ENCODE assay signal across 26 mouse cellular contexts in the genomic region with DNA sequence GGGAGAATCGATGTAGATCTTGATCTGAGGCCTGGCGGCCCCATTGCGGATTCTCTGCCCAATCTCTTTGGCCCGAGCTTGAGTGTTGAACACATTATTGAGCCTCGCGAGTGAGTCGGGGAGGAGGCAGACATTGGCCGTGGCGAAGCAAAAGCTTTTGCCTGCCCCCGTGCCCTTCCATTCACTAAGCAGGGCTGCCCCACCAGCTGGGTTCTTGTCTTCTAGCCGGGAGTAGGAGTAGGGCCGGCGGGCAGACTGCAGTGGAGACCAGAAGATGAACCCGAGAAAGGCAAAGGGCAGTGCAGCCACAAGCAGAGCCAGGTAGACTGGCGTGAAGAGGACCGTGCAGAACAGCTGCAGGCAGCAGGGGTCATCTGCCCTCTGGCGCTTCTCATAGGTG. TPM values are rescaled to one million over a fixed set of nuclear protein-coding genes. Genes with fewer than 3 reads are reported as not detected.
DNase-seq lines count a peak whose midpoint lies in the region; TF ChIP-seq lines count a peak whose summit lies in the region.
"Had no signal": no experiment of that assay in that cellular context is flagged by ENCODE, and none has a peak within 500 bp of the region (broad histone marks: within the 10 kb centered on the region; RNA-seq: fewer than 3 reads in every experiment).

No protein-coding gene starts in this region.

- H3K9ac ChIP-seq in ES-Bruce4 (ENCODE audit: low read depth, poor library complexity, severe bottlenecking) = no peak overlapping the region
- H3K9ac ChIP-seq: embryonic facial prominence, embryonic 12.5 days; embryonic facial prominence, embryonic 15.5 days; forebrain, postnatal 0 days; heart, embryonic 12.5 days; heart, embryonic 15.5 days; hindbrain, embryonic 13.5 days had no signal

- TF ChIP-seq CTCF in layer of hippocampus, adult 2 months (conservative IDR thresholded peaks at IDR 0.05) = no peak
- no peak for TF ChIP-seq CTCF in ES-Bruce4 (IDR thresholded peaks at IDR 0.05; ENCODE audit: low read depth, low read length)

- H3K9me3 ChIP-seq in ES-Bruce4 (replicated peaks; ENCODE audit: control insufficient read depth, insufficient read depth, low read length, poor library complexity, severe bottlenecking) = no peaks in the 10 kb centered on the region
- no peaks in the 10 kb centered on the region for H3K9me3 ChIP-seq in embryonic facial prominence, embryonic 10.5 days
- H3K9me3 ChIP-seq: embryonic facial prominence, embryonic 12.5 days; embryonic facial prominence, embryonic 15.5 days; G1E; heart, embryonic 12.5 days; heart, embryonic 15.5 days; hindbrain, embryonic 13.5 days had no signal

- peak overlapping the region; percentile 61; the same call in 1 of the 2 replicates for H3K27ac ChIP-seq in layer of hippocampus, adult 2 months
- H3K27ac ChIP-seq in ES-Bruce4 (ENCODE audit: insufficient read depth, low read length) = no peak overlapping the region
- H3K27ac ChIP-seq in embryonic facial prominence, embryonic 10.5 days (replicated peaks) = 0 out of 2 replicates have a peak overlapping the region, but pooled peaks have one; percentile 12
- H3K27ac ChIP-seq: embryonic facial prominence, embryonic 12.5 days; embryonic facial prominence, embryonic 15.5 days; heart, adult 2 months; heart, embryonic 15.5 days; hindbrain, embryonic 13.5 days had no signal

- no peaks in the 10 kb centered on the region for H3K27me3 ChIP-seq in ES-Bruce4 (ENCODE audit: control insufficient read depth, insufficient read depth, low read length, poor library complexity, severe bottlenecking)
- no peaks in the 10 kb centered on the region for H3K27me3 ChIP-seq in embryonic facial prominence, embryonic 10.5 days (replicated peaks; ENCODE audit: low read depth, poor library complexity, severe bottlenecking)
- H3K27me3 ChIP-seq: CH12.LX; embryonic facial prominence, embryonic 12.5 days; embryonic facial prominence, embryonic 15.5 days; heart, embryonic 15.5 days; hindbrain, embryonic 13.5 days had no signal

- WGBS in embryonic facial prominence, embryonic 10.5 days = 87% methylated on average over 17 of the region's 17 CpGs

- no peak overlapping the region for H3K4me3 ChIP-seq in layer of hippocampus, adult 2 months
- peak overlapping the region; percentile 5; the same call in 1 of the 2 replicates for H3K4me3 ChIP-seq in ES-Bruce4 (ENCODE audit: low read depth, low read length)
- H3K4me3 ChIP-seq in embryonic facial prominence, embryonic 10.5 days = no peak overlapping the region
- H3K4me3 ChIP-seq: embryonic facial prominence, embryonic 12.5 days; embryonic facial prominence, embryonic 15.5 days; heart, adult 2 months; heart, embryonic 12.5 days; heart, embryonic 15.5 days; hindbrain, embryonic 13.5 days had no signal

- no peaks in the 10 kb centered on the region for H3K4me1 ChIP-seq in ES-Bruce4 (ENCODE audit: control insufficient read depth, insufficient read depth, low read length)
- H3K4me1 ChIP-seq in embryonic facial prominence, embryonic 10.5 days = peaks cover 24% of the 10 kb centered on the region

- peak; percentile 84 for DNase-seq in heart, adult 11 months
- DNase-seq in heart, adult 8-10 months (ENCODE audit: low spot score) = no peak
- no peak for DNase-seq in layer of hippocampus, adult 2 months (ENCODE audit: low spot score in 2 of 2)
- no peak for DNase-seq in layer of hippocampus, adult 11-12 months (ENCODE audit: low spot score)
- no peak for DNase-seq in embryonic facial prominence, embryonic 10.5 days (ENCODE audit: low spot score)
- no peak for DNase-seq in frontal cortex, postnatal 14 days (ENCODE audit: low spot score in 2 of 2)
- DNase-seq: adrenal gland, adult 2 months; adrenal gland, postnatal 14 days; B cell, adult 2 months; cerebellum, adult 11 months; cerebellum, adult 2 months; cerebellum, adult 9-11 months; cerebellum, postnatal 36 days; forebrain, postnatal 0 days; gastrocnemius, postnatal 25 days; heart, adult 2 months; heart, postnatal 14 days; kidney, adult 18-20 months had no signal

- no peak for TF ChIP-seq EP300 in ES-Bruce4 (IDR thresholded peaks at IDR 0.05; ENCODE audit: insufficient read depth, low read depth, low read length)

- TF ChIP-seq POLR2A in ES-Bruce4 (IDR thresholded peaks at IDR 0.05; ENCODE audit: insufficient read depth, low read length) = no peak

- H3K36me3 ChIP-seq in ES-Bruce4 (ENCODE audit: control insufficient read depth, insufficient read depth, low read length, poor library complexity, severe bottlenecking) = no peaks in the 10 kb centered on the region
- peaks cover 9% of the 10 kb centered on the region for H3K36me3 ChIP-seq in embryonic facial prominence, embryonic 10.5 days (replicated peaks)
- H3K36me3 ChIP-seq: embryonic facial prominence, embryonic 12.5 days; heart, embryonic 12.5 days; heart, embryonic 15.5 days had no signal

RNA-seq across cellular contexts. Expression of a gene that starts 54.7 kb away (rescaled TPM):
- 10 to 100 TPM; 26.7 to 27.7 (median 26.9) TPM for total RNA-seq in heart, adult 8-10 months (2022)
- total RNA-seq in layer of hippocampus, adult 2 months (2021) = 10 to 100 TPM; 34.2 to 38.2 TPM
- polyA plus RNA-seq in ES-Bruce4 (2011; ENCODE audit: insufficient read depth, insufficient read length, low read depth, missing spikeins) = 88.7 and 107 TPM in 2 replicates
- polyA plus RNA-seq in embryonic facial prominence, embryonic 10.5 days (2016; fragmentation: Nextera tagmentation; extraction: Ambion mirVana) = 75.8 and 80.6 TPM in 2 replicates

RNA-seq across cellular contexts. Expression of a gene that starts 54.7 kb away (rescaled TPM):
- 10 to 100 TPM in 2 of 4 experiments, 1 to 10 TPM in 2; 8.2 to 11.5 (median 10.0) TPM for total RNA-seq in heart, adult 8-10 months (2022)
- 10 to 100 TPM; 25.8 to 30.4 TPM for total RNA-seq in layer of hippocampus, adult 2 months (2021)
- 45.1 and 50.3 TPM in 2 replicates for polyA plus RNA-seq in ES-Bruce4 (2011; ENCODE audit: insufficient read depth, insufficient read length, low read depth, missing spikeins)
- 37.5 and 39.7 TPM in 2 replicates for polyA plus RNA-seq in embryonic facial prominence, embryonic 10.5 days (2016; fragmentation: Nextera tagmentation; extraction: Ambion mirVana)
